Mouse (Mus musculus): ENCODE measurements around the gene Tdrkh.

DNA sequence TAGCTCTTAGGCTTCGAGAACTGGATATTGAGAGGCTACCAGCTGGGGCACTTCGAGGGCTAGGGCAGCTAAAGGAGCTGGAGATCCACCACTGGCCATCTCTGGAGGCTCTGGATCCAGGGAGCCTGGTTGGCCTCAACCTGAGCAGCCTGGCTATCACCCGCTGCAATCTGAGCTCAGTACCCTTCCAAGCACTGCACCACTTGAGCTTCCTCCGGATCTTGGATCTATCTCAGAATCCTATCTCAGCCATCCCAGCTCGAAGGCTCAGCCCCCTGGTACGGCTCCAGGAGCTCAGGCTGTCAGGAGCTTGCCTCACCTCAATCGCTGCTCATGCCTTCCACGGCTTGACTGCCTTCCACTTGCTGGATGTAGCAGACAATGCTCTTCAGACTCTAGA, 10.6 kb upstream of the Tdrkh start:
- no peak for TF ChIP-seq CTCF (IDR thresholded peaks at IDR 0.05; ENCODE audit: borderline replicate concordance, control insufficient read depth, extremely low read depth, insufficient read depth, low read length, poor library complexity)
- TF ChIP-seq POLR2A (IDR thresholded peaks at IDR 0.05; ENCODE audit: control insufficient read depth, extremely low read depth, insufficient read depth, low read length, poor library complexity), result no peak
